Comparison of ENCODE assay signal across 9 mouse cellular contexts in the genomic region with DNA sequence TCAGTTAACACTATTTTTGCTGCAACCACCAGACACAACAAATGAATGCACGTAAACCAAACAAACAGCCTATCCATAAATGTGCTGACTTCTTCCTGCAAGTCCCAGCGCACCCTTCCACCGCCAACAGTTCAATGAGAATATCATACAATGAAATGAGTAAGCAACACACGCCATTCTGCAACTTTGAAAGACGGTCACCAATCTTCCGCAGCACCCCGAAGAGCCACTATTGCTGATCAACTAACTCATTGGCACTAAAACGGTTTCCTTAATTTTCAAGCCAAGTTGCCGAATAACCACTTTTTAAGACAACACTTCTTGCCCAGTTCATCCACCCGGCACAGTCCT. TPM values are rescaled to one million over a fixed set of nuclear protein-coding genes. Genes with fewer than 3 reads are reported as not detected.
DNase-seq lines count a peak whose midpoint lies in the region; ATAC-seq and TF ChIP-seq lines count a peak whose summit lies in the region.
"Had no signal": no experiment of that assay in that cellular context is flagged by ENCODE, and none has a peak within 500 bp of the region (broad histone marks: within the 10 kb centered on the region; RNA-seq: fewer than 3 reads in every experiment).

No protein-coding gene starts in this region.

- no peak for TF ChIP-seq CTCF in spleen, adult 2 months (IDR thresholded peaks at IDR 0.05; ENCODE audit: extremely low read depth, insufficient read depth, insufficient read length, insufficient replicate concordance)
- no peak for TF ChIP-seq CTCF in liver, adult 2 months (IDR thresholded peaks at IDR 0.05; ENCODE audit: low read depth, low read length)
- no peak for TF ChIP-seq CTCF in olfactory bulb, adult 2 months (IDR thresholded peaks at IDR 0.05; ENCODE audit: insufficient read depth, low read depth, low read length)

- peak overlapping the region; percentile 100 for H3K4me3 ChIP-seq in spleen, adult 2 months (ENCODE audit: extremely low read depth, insufficient read depth, insufficient read length)
- H3K4me3 ChIP-seq in heart, embryonic 12.5 days: peak overlapping the region; percentile 100
- peak overlapping the region; percentile 98 for H3K4me3 ChIP-seq in liver, adult 2 months (ENCODE audit: insufficient read depth, low read depth, low read length)
- H3K4me3 ChIP-seq in olfactory bulb, adult 2 months (ENCODE audit: insufficient read depth, low read depth, low read length): peak overlapping the region; percentile 100

- H3K9me3 ChIP-seq in heart, embryonic 12.5 days (replicated peaks): no peaks in the 10 kb centered on the region

- peak; percentile 15 for DNase-seq in adrenal gland, postnatal 25 days
- DNase-seq in adrenal gland, adult 18-20 months (ENCODE audit: low spot score in 2 of 2): no peak
- DNase-seq in spleen, adult 2 months (ENCODE audit: low read depth in 1 of 2, low spot score in 2 of 2): no peak
- no peak for DNase-seq in spleen, adult 12 weeks (ENCODE audit: low spot score)
- DNase-seq in liver, adult 2 months (ENCODE audit: extremely low read depth, low read depth, low spot score): peak; percentile 47
- no peak for DNase-seq in left cerebral cortex, postnatal 4 days

- intact Hi-C loops in left cerebral cortex, postnatal 4 days (cut with DNase I): loop anchor here (10.0 kb wide), 1 partner anchor 73 kb away; no protein-coding TSS in a partner anchor

- H3K27me3 ChIP-seq in spleen, adult 2 months (ENCODE audit: control insufficient read depth, insufficient read depth, low read length): no peaks in the 10 kb centered on the region
- H3K27me3 ChIP-seq in heart, embryonic 12.5 days (replicated peaks): no peaks in the 10 kb centered on the region
- no peaks in the 10 kb centered on the region for H3K27me3 ChIP-seq in liver, adult 2 months (ENCODE audit: control insufficient read depth, insufficient read depth, low read length)

- 5% methylated on average over 10 of the region's 10 CpGs for WGBS in spleen, adult 2 months
- WGBS in heart, embryonic 12.5 days: 3% methylated on average over 10 of the region's 10 CpGs
- 1% methylated on average over 10 of the region's 10 CpGs for WGBS in liver, adult 2 months
- WGBS in olfactory bulb, adult 2 months: under 1% methylated on average over 10 of the region's 10 CpGs

- peak overlapping the region; percentile 78 for H3K4me2 ChIP-seq in heart, embryonic 12.5 days

- peak overlapping the region; percentile 99 for H3K9ac ChIP-seq in heart, embryonic 12.5 days
- peak overlapping the region; percentile 98 for H3K9ac ChIP-seq in liver, adult 2 months (ENCODE audit: low read depth, low read length)

- no peaks in the 10 kb centered on the region for H3K36me3 ChIP-seq in spleen, adult 2 months (ENCODE audit: control insufficient read depth, insufficient read depth, low read length)
- no peaks in the 10 kb centered on the region for H3K36me3 ChIP-seq in heart, embryonic 12.5 days
- no peaks in the 10 kb centered on the region for H3K36me3 ChIP-seq in liver, adult 2 months (ENCODE audit: control insufficient read depth, insufficient read depth, low read length)

- H3K4me1 ChIP-seq in spleen, adult 2 months (ENCODE audit: control insufficient read depth, insufficient read depth, insufficient read length): peaks cover 6% of the 10 kb centered on the region
- H3K4me1 ChIP-seq in heart, embryonic 12.5 days (replicated peaks): peaks cover 9% of the 10 kb centered on the region; the same call in 1 of the 2 replicates
- H3K4me1 ChIP-seq in liver, adult 2 months (ENCODE audit: control insufficient read depth, insufficient read depth, low read length): peaks cover 6% of the 10 kb centered on the region; the same call in 1 of the 2 replicates
- no peaks in the 10 kb centered on the region for H3K4me1 ChIP-seq in olfactory bulb, adult 2 months (ENCODE audit: control insufficient read depth, insufficient read depth, low read length)

- H3K79me2 ChIP-seq in liver, adult 2 months (ENCODE audit: control insufficient read depth, insufficient read depth, low read length): peaks cover 17% of the 10 kb centered on the region; the same call in 1 of the 2 replicates

- ATAC-seq in heart, embryonic 12.5 days (ENCODE audit: insufficient number of reproducible peaks, low FRiP score): no peak

- H3K27ac ChIP-seq in spleen, adult 2 months (ENCODE audit: insufficient read depth, low read length): peak overlapping the region; percentile 98; the same call in 1 of the 2 replicates
- H3K27ac ChIP-seq in heart, embryonic 12.5 days (ENCODE audit: poor library complexity, severe bottlenecking): peak overlapping the region; percentile 100
- H3K27ac ChIP-seq in liver, adult 2 months (replicated peaks; ENCODE audit: insufficient read depth, low read depth, low read length): peak overlapping the region; percentile 91
- no peak overlapping the region for H3K27ac ChIP-seq in olfactory bulb, adult 2 months (ENCODE audit: insufficient read depth, low read depth, low read length)

- no peak for TF ChIP-seq POLR2A in spleen, adult 2 months (IDR thresholded peaks at IDR 0.05; ENCODE audit: low read depth, low read length)
- TF ChIP-seq POLR2A in liver, adult 2 months (IDR thresholded peaks at IDR 0.05; ENCODE audit: extremely low read depth, insufficient read depth, low read length): no peak
- TF ChIP-seq POLR2A in olfactory bulb, adult 2 months (IDR thresholded peaks at IDR 0.05; ENCODE audit: insufficient read depth, low read depth, low read length): no peak

RNA-seq across cellular contexts. Expression of a gene that starts 1.2 kb away (rescaled TPM):
- 61.9 and 69.2 TPM in 2 replicates for total RNA-seq in adrenal gland, postnatal 25 days (2021)
- total RNA-seq in adrenal gland, adult 18-20 months (2021): 10 to 100 TPM; 45.0 to 49.1 TPM
- 18.9 and 19.2 TPM in 2 replicates for polyA plus RNA-seq in spleen, adult 2 months (2012; rRNA removed)
- 12.3 and 13.7 TPM in 2 replicates for polyA plus RNA-seq in heart, embryonic 12.5 days (2016; fragmentation: Nextera tagmentation; extraction: Ambion mirVana)
- 20.1 and 23.4 TPM in 2 replicates for total RNA-seq in liver, adult 2 months (2014; rRNA removed)
- polyA plus RNA-seq in liver, adult 2 months (2012; rRNA removed): 4.4 and 5.1 TPM in 2 replicates
- 81.0 and 137 TPM in 2 replicates for polyA plus RNA-seq in olfactory bulb, adult 2 months (2012; ENCODE audit: insufficient read depth, insufficient read length, low replicate concordance, missing spikeins)
- 100 to 1,000 TPM in 1 of 2 experiments, 10 to 100 TPM in 1; 89.2 to 101 TPM for total RNA-seq in left cerebral cortex, postnatal 4 days (2021)

RNA-seq across cellular contexts. Expression of a gene that starts 18.5 kb away (rescaled TPM):
- total RNA-seq in adrenal gland, postnatal 25 days (2021): not detected in 2 replicates
- under 1 TPM in 1 of 2 experiments, not detected in 1; 0.17 TPM for total RNA-seq in adrenal gland, adult 18-20 months (2021)
- not detected in 2 replicates for polyA plus RNA-seq in spleen, adult 2 months (2012; rRNA removed)
- 0.14 TPM in 1 of 2 replicates, not detected in the other for polyA plus RNA-seq in heart, embryonic 12.5 days (2016; fragmentation: Nextera tagmentation; extraction: Ambion mirVana)
- total RNA-seq in liver, adult 2 months (2014; rRNA removed): not detected in 2 replicates
- polyA plus RNA-seq in liver, adult 2 months (2012; rRNA removed): not detected in 2 replicates
- not detected in 2 replicates for polyA plus RNA-seq in olfactory bulb, adult 2 months (2012; ENCODE audit: insufficient read depth, insufficient read length, low replicate concordance, missing spikeins)
- total RNA-seq in left cerebral cortex, postnatal 4 days (2021): not detected
- polyA plus RNA-seq: large intestine, adult 2 months had no signal

Comparison
In these comparisons a context has a peak if more than half of its experiments do, and no peak if none do; other contexts are left out.
1. DNase-seq: peak in adrenal gland, postnatal 25 days (single experiment) and liver, adult 2 months (single experiment); none in adrenal gland, adult 18-20 months (0 of 2), spleen, adult 2 months (0 of 2), spleen, adult 12 weeks (single experiment) and left cerebral cortex, postnatal 4 days (single experiment).
2. Peak in every context shown above with its lines, with median percentiles within 50 percentile points of each other: H3K4me3 ChIP-seq.